Mouse (Mus musculus): ENCODE results near the gene Rnaset2a. TPM values are rescaled to one million over a fixed set of nuclear protein-coding genes. Genes with fewer than 3 reads are reported as not detected.
"Not testable (repeated sequence)": the region's sequence is repeated elsewhere in the genome, so short reads cannot be mapped to it uniquely, and the experiment has no call there.

The Rnaset2a gene
- 9.9 and 10.8 TPM in 2 replicates for polyA plus RNA-seq (2015; fragmentation: Nextera tagmentation; extraction: Ambion mirVana)

GRCm38 (mm10) chr17:8147439-8148316 is at the start of gene Rnaset2a, which contains the start of gene Gm49673:
Rnaset2a (minus strand) TSS chr17:8148097.
Gm49673 (minus strand) TSS chr17:8147788.
- peak within 1 kb of the TSS; percentile 70 for H3K4me2 ChIP-seq
- H3K9me3 ChIP-seq; H3K27ac ChIP-seq; H3K27me3 ChIP-seq (replicated peaks); H3K36me3 ChIP-seq (replicated peaks); H3K4me1 ChIP-seq: not testable (repeated sequence)
- H3K4me3 ChIP-seq = peak within 1 kb of the TSS; percentile 48
- peak within 1 kb of the TSS; percentile 58 for H3K9ac ChIP-seq
- peak; percentile 96 for ATAC-seq (replicated peaks)
- under 1% methylated on average over 51 of the region's 67 CpGs for WGBS

GRCm38 (mm10) chr17:8197652-8198051 is 49.8 kb upstream of the Rnaset2a start:
- Histone ChIP-seq H3K36me3 (replicated peaks) (peaks cover 7% of the 10 kb centered on the region), H3K4me3 (no peak overlapping the region), H3K9me3 (no peaks in the 10 kb centered on the region), H3K9ac (no peak overlapping the region), H3K27ac (no peak overlapping the region), H3K4me2 (no peak overlapping the region), H3K4me1 (no peaks in the 10 kb centered on the region), H3K27me3 (replicated peaks) (no peaks in the 10 kb centered on the region)
- no peak for ATAC-seq (replicated peaks)
- 71% methylated on average over 3 of the region's 3 CpGs for WGBS

- ATAC-seq (replicated peaks) = no peak
- H3K27me3 ChIP-seq (replicated peaks) = no peaks in the 10 kb centered on the region
- no peak overlapping the region for H3K9ac ChIP-seq
- no peak overlapping the region for H3K4me3 ChIP-seq
- peaks cover 15% of the 10 kb centered on the region for H3K36me3 ChIP-seq (replicated peaks)
- no peak overlapping the region for H3K4me2 ChIP-seq
- H3K27ac ChIP-seq = no peak overlapping the region
- 93% methylated on average over 8 of the region's 8 CpGs for WGBS
- H3K9me3 ChIP-seq = no peaks in the 10 kb centered on the region
- no peaks in the 10 kb centered on the region for H3K4me1 ChIP-seq
These were observed 47.9 kb upstream of the Rnaset2a start for GRCm38 (mm10) chr17:8195685-8196376.

GRCm38 (mm10) chr17:8193678-8194077 is 45.8 kb upstream of the Rnaset2a start:
- WGBS = 94% methylated on average over 8 of the region's 8 CpGs
- Histone ChIP-seq H3K27me3 (replicated peaks) (no peaks in the 10 kb centered on the region), H3K4me3 (no peak overlapping the region), H3K36me3 (replicated peaks) (peaks cover 22% of the 10 kb centered on the region), H3K4me2 (no peak overlapping the region), H3K9ac (no peak overlapping the region), H3K9me3 (no peaks in the 10 kb centered on the region), H3K27ac (no peak overlapping the region), H3K4me1 (no peaks in the 10 kb centered on the region)
- no peak for ATAC-seq (replicated peaks)

- 93% methylated on average over 7 of the region's 7 CpGs for WGBS
- Histone ChIP-seq H3K4me3 (no peak overlapping the region), H3K4me1 (no peaks in the 10 kb centered on the region), H3K9me3 (no peaks in the 10 kb centered on the region), H3K36me3 (replicated peaks) (peaks cover 50% of the 10 kb centered on the region), H3K9ac (no peak overlapping the region), H3K4me2 (no peak overlapping the region), H3K27ac (no peak overlapping the region), H3K27me3 (replicated peaks) (no peaks in the 10 kb centered on the region)
- ATAC-seq (replicated peaks) = no peak
These were observed 36.3 kb upstream of the Rnaset2a start for GRCm38 (mm10) chr17:8184217-8184616.

GRCm38 (mm10) chr17:8183815-8184214 is 35.9 kb upstream of the Rnaset2a start:
- H3K27me3 ChIP-seq (replicated peaks) = no peaks in the 10 kb centered on the region
- H3K36me3 ChIP-seq (replicated peaks) = peaks cover 50% of the 10 kb centered on the region
- no peaks in the 10 kb centered on the region for H3K4me1 ChIP-seq
- no peak overlapping the region for H3K9ac ChIP-seq
- no peaks in the 10 kb centered on the region for H3K9me3 ChIP-seq
- H3K27ac ChIP-seq = no peak overlapping the region
- 90% methylated on average over 5 of the region's 5 CpGs for WGBS
- no peak overlapping the region for H3K4me2 ChIP-seq
- ATAC-seq (replicated peaks) = no peak
- H3K4me3 ChIP-seq = no peak overlapping the region

GRCm38 (mm10) chr17:8177090-8177489 is 29.2 kb upstream of the Rnaset2a start:
- no peak overlapping the region for H3K9ac ChIP-seq
- H3K4me2 ChIP-seq = no peak overlapping the region
- H3K4me3 ChIP-seq = no peak overlapping the region
- no peaks in the 10 kb centered on the region for H3K9me3 ChIP-seq
- peak overlapping the region; percentile 10 for H3K27ac ChIP-seq
- H3K36me3 ChIP-seq (replicated peaks) = peaks cover 47% of the 10 kb centered on the region
- WGBS = 42% methylated on average over 5 of the region's 5 CpGs
- peak; percentile 70 for ATAC-seq (replicated peaks)
- H3K27me3 ChIP-seq (replicated peaks) = no peaks in the 10 kb centered on the region
- H3K4me1 ChIP-seq = peaks cover 7% of the 10 kb centered on the region

GRCm38 (mm10) chr17:8171081-8171480 is 23.2 kb upstream of the Rnaset2a start:
- Histone ChIP-seq H3K27me3 (replicated peaks) (no peaks in the 10 kb centered on the region), H3K36me3 (replicated peaks) (peaks cover 49% of the 10 kb centered on the region)
- 89% methylated on average over 4 of the region's 4 CpGs for WGBS

GRCm38 (mm10) chr17:8170331-8170730 is 22.4 kb upstream of the Rnaset2a start:
- no peak overlapping the region for H3K9ac ChIP-seq
- no peak overlapping the region for H3K27ac ChIP-seq
- H3K27me3 ChIP-seq (replicated peaks) = no peaks in the 10 kb centered on the region
- ATAC-seq (replicated peaks) = no peak
- H3K9me3 ChIP-seq = no peaks in the 10 kb centered on the region
- peaks cover 42% of the 10 kb centered on the region for H3K36me3 ChIP-seq (replicated peaks)
- no peak overlapping the region for H3K4me2 ChIP-seq
- WGBS = 92% methylated on average over 7 of the region's 7 CpGs
- no peaks in the 10 kb centered on the region for H3K4me1 ChIP-seq
- no peak overlapping the region for H3K4me3 ChIP-seq

More at GRCm38 (mm10) chr17:8171081-8171480, 23.2 kb upstream of the Rnaset2a start:
- Histone ChIP-seq H3K4me3 (no peak overlapping the region), H3K9me3 (no peaks in the 10 kb centered on the region), H3K4me2 (no peak overlapping the region), H3K9ac (no peak overlapping the region), H3K4me1 (no peaks in the 10 kb centered on the region), H3K27ac (no peak overlapping the region)
- ATAC-seq (replicated peaks) = no peak

GRCm38 (mm10) chr17:8167436-8167835 is 19.5 kb upstream of the Rnaset2a start:
- H3K27me3 ChIP-seq (replicated peaks); H3K4me2 ChIP-seq; ATAC-seq (replicated peaks); H3K9me3 ChIP-seq; H3K9ac ChIP-seq; H3K4me1 ChIP-seq; H3K4me3 ChIP-seq; H3K27ac ChIP-seq: not testable (repeated sequence)
- whole genome bisulfite sequencing = 91% methylated on average over 7 of the region's 8 CpGs
- H3K36me3 ChIP-seq (replicated peaks) = peaks cover 23% of the 10 kb centered on the region

- peak overlapping the region; percentile 51 for H3K4me3 ChIP-seq
- H3K9me3 ChIP-seq; ATAC-seq (replicated peaks); H3K4me1 ChIP-seq; H3K27ac ChIP-seq; H3K9ac ChIP-seq; H3K27me3 ChIP-seq (replicated peaks): not testable (repeated sequence)
- peaks cover 14% of the 10 kb centered on the region; the same call in 1 of the 2 replicates for H3K36me3 ChIP-seq (replicated peaks)
- WGBS = 55% methylated on average over 2 of the region's 3 CpGs
- peak overlapping the region; percentile 47 for H3K4me2 ChIP-seq
These were observed 18.6 kb upstream of the Rnaset2a start for GRCm38 (mm10) chr17:8166454-8166853.

GRCm38 (mm10) chr17:8165977-8166376 is 18.1 kb upstream of the Rnaset2a start:
- WGBS = under 1% methylated on average over 11 of the region's 11 CpGs
- not testable (repeated sequence) for H3K9ac ChIP-seq; ATAC-seq (replicated peaks); H3K4me1 ChIP-seq; H3K27ac ChIP-seq; H3K9me3 ChIP-seq; H3K27me3 ChIP-seq (replicated peaks)
- peak overlapping the region; percentile 47 for H3K4me2 ChIP-seq
- peak overlapping the region; percentile 51 for H3K4me3 ChIP-seq
- H3K36me3 ChIP-seq (replicated peaks) = peaks cover 12% of the 10 kb centered on the region; the same call in 1 of the 2 replicates

Measured in midbrain, embryonic 15.5 days (tissue).